In genomic region chr17:23564368-23564715, GRCm38 (mm10) we compare ENCODE assay signal across 8 mouse cellular contexts. TPM values are rescaled to one million over a fixed set of nuclear protein-coding genes. Genes with fewer than 3 reads are reported as not detected.
A peak's percentile ranks its signal among the peaks of the same experiment; 100 is the strongest.
DNase-seq lines count a peak whose midpoint lies in the region; ATAC-seq and TF ChIP-seq lines count a peak whose summit lies in the region.

No protein-coding gene starts in this region.

- H3K9me3 ChIP-seq in limb, embryonic 14.5 days (ENCODE audit: control insufficient read depth, low read length), result no peaks in the 10 kb centered on the region
- no peaks in the 10 kb centered on the region for H3K9me3 ChIP-seq in stomach, embryonic 14.5 days (ENCODE audit: control insufficient read depth, low read depth, low read length)

- no peaks in the 10 kb centered on the region for H3K27me3 ChIP-seq in cerebellum, adult 2 months (ENCODE audit: control insufficient read depth, insufficient read depth, low read length)
- no peaks in the 10 kb centered on the region for H3K27me3 ChIP-seq in limb, embryonic 14.5 days (ENCODE audit: control insufficient read depth, insufficient read depth, low read length)
- no peaks in the 10 kb centered on the region for H3K27me3 ChIP-seq in stomach, embryonic 14.5 days (ENCODE audit: control insufficient read depth, insufficient read depth, low read length)

- H3K4me1 ChIP-seq in cerebellum, adult 2 months (ENCODE audit: control insufficient read depth, insufficient read depth, low read length), result no peaks in the 10 kb centered on the region; the same call in 1 of the 2 replicates
- peaks cover 13% of the 10 kb centered on the region; the same call in 1 of the 2 replicates for H3K4me1 ChIP-seq in limb, embryonic 14.5 days (ENCODE audit: control insufficient read depth, insufficient read depth, low read length)
- peaks cover 5% of the 10 kb centered on the region; the same call in 1 of the 2 replicates for H3K4me1 ChIP-seq in stomach, embryonic 14.5 days (ENCODE audit: control insufficient read depth, insufficient read depth, low read length)

- peak overlapping the region; percentile 60 for H3K4me2 ChIP-seq in limb, embryonic 14.5 days (replicated peaks; ENCODE audit: low read depth, low read length, severe bottlenecking)
- H3K4me2 ChIP-seq in stomach, embryonic 14.5 days (replicated peaks; ENCODE audit: low read depth, low read length), result peak overlapping the region; percentile 80

- no peak for TF ChIP-seq POLR2A in cerebellum, adult 2 months (IDR thresholded peaks at IDR 0.05; ENCODE audit: borderline replicate concordance, insufficient read depth, low read length)
- TF ChIP-seq POLR2A in limb, embryonic 14.5 days (IDR thresholded peaks at IDR 0.05; ENCODE audit: borderline replicate concordance, extremely low read depth, insufficient read depth, insufficient read length), result no peak

- H3K9ac ChIP-seq in limb, embryonic 14.5 days (ENCODE audit: low read depth, low read length, severe bottlenecking), result peak overlapping the region; percentile 95
- H3K9ac ChIP-seq in stomach, embryonic 14.5 days (replicated peaks; ENCODE audit: low read depth, low read length), result peak overlapping the region; percentile 95

- peak; percentile 79 for ATAC-seq in limb, embryonic 14.5 days (ENCODE audit: low FRiP score, low read depth)
- ATAC-seq in stomach, embryonic 14.5 days (ENCODE audit: insufficient number of reproducible peaks, insufficient read depth, low FRiP score, low read depth), result peak; percentile 75

- H3K27ac ChIP-seq in cerebellum, adult 2 months (ENCODE audit: insufficient read depth, low read length), result peak overlapping the region; percentile 57
- H3K27ac ChIP-seq in limb, embryonic 14.5 days (replicated peaks; ENCODE audit: low read depth, low read length), result peak overlapping the region; percentile 91
- H3K27ac ChIP-seq in stomach, embryonic 14.5 days (ENCODE audit: low read length), result peak overlapping the region; percentile 95; the same call in 1 of the 2 replicates

- peak overlapping the region; percentile 74 for H3K4me3 ChIP-seq in cerebellum, adult 2 months (replicated peaks; ENCODE audit: insufficient read depth, low read depth, low read length)
- peak overlapping the region; percentile 67 for H3K4me3 ChIP-seq in limb, embryonic 14.5 days (replicated peaks; ENCODE audit: low read length)
- peak overlapping the region; percentile 71 for H3K4me3 ChIP-seq in stomach, embryonic 14.5 days (ENCODE audit: low read depth, low read length)

- no peak for TF ChIP-seq CTCF in cerebellum, adult 2 months (IDR thresholded peaks at IDR 0.05; ENCODE audit: borderline replicate concordance, insufficient read depth, low read depth, low read length)

- no peak for DNase-seq in cerebellum, adult 2 months
- no peak for DNase-seq in cerebellum, postnatal 10 days
- DNase-seq in ovary, postnatal 14 days (ENCODE audit: low spot score), result peak; percentile 25
- DNase-seq in ovary, postnatal 10 days (ENCODE audit: low spot score), result no peak
- no peak for DNase-seq in limb, embryonic 14.5 days (ENCODE audit: low spot score)
- DNase-seq in thymus, adult 18-20 months, result no peak
- DNase-seq in right cerebral cortex, adult 2 months (ENCODE audit: low spot score in 2 of 2), result no peak

- H3K36me3 ChIP-seq in limb, embryonic 14.5 days (ENCODE audit: control insufficient read depth, insufficient read depth, low read length), result peaks cover 19% of the 10 kb centered on the region
- peaks cover 15% of the 10 kb centered on the region for H3K36me3 ChIP-seq in stomach, embryonic 14.5 days (ENCODE audit: control insufficient read depth, insufficient read depth, low read length)

- 0% methylated on average over 8 of the region's 8 CpGs for WGBS in cerebellum, adult 2 months
- 2% methylated on average over 8 of the region's 8 CpGs for WGBS in limb, embryonic 14.5 days
- WGBS in stomach, embryonic 14.5 days, result 0% methylated on average over 8 of the region's 8 CpGs

RNA-seq across cellular contexts. Expression of gene Zfp213, which starts 0.3 kb away (rescaled TPM):
- polyA plus RNA-seq in cerebellum, adult 2 months (2012; rRNA removed), result 9.2 and 9.5 TPM in 2 replicates
- 16.3 and 21.1 TPM in 2 replicates for polyA plus RNA-seq in limb, embryonic 14.5 days (2012; rRNA removed)
- 17.4 and 18.1 TPM in 2 replicates for polyA plus RNA-seq in limb, embryonic 14.5 days (2014; fragmentation: Nextera tagmentation; extraction: Ambion mirVana)
- polyA plus RNA-seq in stomach, embryonic 14.5 days (2014; fragmentation: Nextera tagmentation; extraction: Ambion mirVana), result 18.1 and 18.9 TPM in 2 replicates

RNA-seq across cellular contexts. Expression of gene Zfp13, which starts 34.9 kb away (rescaled TPM):
- polyA plus RNA-seq in cerebellum, adult 2 months (2012; rRNA removed), result 25.6 and 27.2 TPM in 2 replicates
- polyA plus RNA-seq in limb, embryonic 14.5 days (2012; rRNA removed), result 27.6 and 33.8 TPM in 2 replicates
- 16.2 and 16.3 TPM in 2 replicates for polyA plus RNA-seq in limb, embryonic 14.5 days (2014; fragmentation: Nextera tagmentation; extraction: Ambion mirVana)
- polyA plus RNA-seq in stomach, embryonic 14.5 days (2014; fragmentation: Nextera tagmentation; extraction: Ambion mirVana), result 13.6 and 15.7 TPM in 2 replicates

RNA-seq across cellular contexts. Expression of gene Zscan10, which starts 36.3 kb away (rescaled TPM):
- 0.13 and 0.16 TPM in 2 replicates for polyA plus RNA-seq in cerebellum, adult 2 months (2012; rRNA removed)
- polyA plus RNA-seq in limb, embryonic 14.5 days (2012; rRNA removed), result 0.63 and 1.00 TPM in 2 replicates
- polyA plus RNA-seq in limb, embryonic 14.5 days (2014; fragmentation: Nextera tagmentation; extraction: Ambion mirVana), result 0.33 TPM in 1 of 2 replicates, not detected in the other
- polyA plus RNA-seq in stomach, embryonic 14.5 days (2014; fragmentation: Nextera tagmentation; extraction: Ambion mirVana), result 0.10 TPM in 1 of 2 replicates, not detected in the other
